Mouse (Mus musculus) right cerebral cortex, postnatal 10 days (tissue): ENCODE data around the gene Auts2.

Experiments used
- DNase-seq, 2 experiments: peaks; one replicate each; pipeline ENCODE4 v3.0.0; 2021; ENCODE audit warnings: low spot score in 2 of 2

Gene Auts2

GRCm38 (mm10) chr5:132011795-132012194 lies 531.3 kb downstream of the Auts2 start:
- no peak for DNase-seq

DNA sequence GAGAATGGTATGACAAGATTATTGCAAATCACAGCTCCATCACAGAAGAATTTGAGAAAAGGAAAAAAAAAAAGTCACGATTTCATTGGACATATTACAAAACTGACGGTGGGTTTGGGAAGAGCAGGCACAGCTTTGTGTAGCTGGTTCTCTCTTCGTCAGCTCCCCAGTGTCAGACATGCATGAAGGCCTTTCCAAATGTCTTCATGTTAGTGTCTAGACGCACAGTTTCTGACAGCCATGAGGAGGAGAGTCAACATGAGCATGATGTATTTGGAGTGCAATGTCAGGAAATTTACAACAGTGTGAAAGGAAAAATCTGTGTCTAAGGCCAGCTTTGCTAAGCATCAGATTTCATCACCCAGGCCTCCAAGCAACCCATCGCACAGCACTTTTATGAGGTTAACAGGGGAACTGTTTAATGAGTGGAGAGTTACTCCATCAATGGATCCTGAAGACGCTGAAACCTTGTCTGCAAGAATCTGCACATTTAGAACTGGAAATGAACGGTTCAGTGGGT lies 534.4 kb downstream of the Auts2 start:
- no peak for DNase-seq

GRCm38 (mm10) chr5:132007907-132008306 lies 535.2 kb downstream of the Auts2 start:
- DNase-seq, result no peak

DNA sequence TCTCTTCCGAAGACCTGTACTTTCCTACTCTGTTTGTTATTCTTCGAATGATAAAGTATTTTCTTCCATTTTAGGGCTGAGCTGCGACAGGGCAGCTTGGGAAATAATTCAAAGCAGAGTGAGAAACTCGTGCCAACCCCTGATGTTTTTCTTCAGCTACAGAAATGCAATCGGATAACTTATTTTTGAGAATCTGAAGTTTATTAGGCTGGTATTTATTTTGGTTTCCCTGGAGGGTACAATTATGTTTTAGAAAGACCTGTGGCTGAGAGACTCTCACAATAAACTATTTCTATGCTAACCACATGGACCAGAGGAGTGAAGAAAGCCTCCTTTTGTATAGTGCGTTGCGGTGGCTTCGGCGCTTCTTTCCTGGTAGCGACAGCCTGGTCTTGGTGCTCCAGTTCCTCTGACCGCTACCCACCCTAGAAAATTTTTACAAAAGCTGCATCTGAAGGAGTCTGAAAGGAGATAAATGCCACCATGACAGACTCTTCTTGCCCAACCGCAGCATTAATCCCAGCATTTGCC lies 550.4 kb downstream of the Auts2 start:
- DNase-seq, result no peak

GRCm38 (mm10) chr5:131992268-131992667 lies 550.9 kb downstream of the Auts2 start:
- no peak for DNase-seq

DNA sequence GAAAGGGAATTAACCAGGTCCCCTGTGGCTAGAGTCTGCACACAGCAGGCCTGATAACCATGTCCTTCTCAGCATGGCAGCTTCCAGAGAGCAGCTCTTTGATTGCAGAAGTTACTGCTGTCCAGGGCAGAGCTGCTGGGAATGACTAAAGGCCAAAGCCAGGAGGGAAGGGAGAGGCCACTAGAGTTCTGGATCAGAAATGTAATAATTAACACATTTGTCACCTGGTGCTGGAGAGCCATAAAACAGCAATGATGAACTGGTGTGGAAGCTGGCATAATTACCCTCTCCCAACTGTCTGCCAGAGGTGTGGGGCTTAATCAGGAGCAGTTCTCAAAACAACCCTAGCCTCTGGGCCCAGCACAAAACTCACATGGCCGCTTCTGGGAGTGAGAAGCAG lies 552.6 kb downstream of the Auts2 start:
- DNase-seq, result no peak

GRCm38 (mm10) chr5:131981451-131981850 lies 561.7 kb downstream of the Auts2 start:
- peak in 1 of 2 experiments; percentile 50 for DNase-seq

DNA sequence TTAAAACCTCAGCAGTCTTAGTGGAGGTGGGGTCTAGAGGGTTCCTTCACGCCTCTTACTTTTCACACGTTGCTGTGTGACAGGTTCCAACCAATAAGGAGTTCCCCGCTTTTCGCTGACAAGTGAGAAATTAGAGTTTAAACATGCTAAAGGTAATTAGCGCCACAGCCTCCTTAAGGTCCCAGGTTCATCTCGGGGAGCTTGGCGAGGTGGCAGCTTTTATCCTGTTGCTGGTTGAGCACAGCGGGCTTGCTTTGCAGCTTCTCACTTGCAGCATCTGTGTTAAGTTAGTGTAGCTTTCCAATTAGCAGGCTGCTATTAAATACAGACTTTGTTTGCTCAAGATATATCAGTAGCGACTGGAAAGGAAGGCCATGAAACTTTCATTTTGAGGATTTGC lies 564.2 kb downstream of the Auts2 start:
- DNase-seq, result no peak

DNA sequence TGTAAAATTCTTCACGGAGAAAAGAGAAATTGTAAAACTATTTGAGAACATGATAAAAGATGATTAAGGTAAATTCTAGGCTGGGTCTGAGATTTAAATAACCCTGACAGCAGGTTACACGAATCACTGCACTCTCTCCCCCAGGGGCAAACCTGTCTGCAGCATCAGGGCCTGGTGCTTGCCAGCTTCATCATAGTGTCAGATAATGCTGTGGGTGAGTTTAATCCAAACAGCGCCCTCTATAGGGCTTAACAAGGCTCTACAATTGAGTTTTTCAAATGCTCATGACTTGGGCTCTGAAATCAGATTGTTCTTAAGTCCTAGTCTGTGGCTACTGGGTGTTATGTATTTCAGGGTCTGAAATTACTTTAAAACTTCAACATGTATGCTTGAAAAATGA lies 565.6 kb downstream of the Auts2 start:
- DNase-seq, result no peak

DNA sequence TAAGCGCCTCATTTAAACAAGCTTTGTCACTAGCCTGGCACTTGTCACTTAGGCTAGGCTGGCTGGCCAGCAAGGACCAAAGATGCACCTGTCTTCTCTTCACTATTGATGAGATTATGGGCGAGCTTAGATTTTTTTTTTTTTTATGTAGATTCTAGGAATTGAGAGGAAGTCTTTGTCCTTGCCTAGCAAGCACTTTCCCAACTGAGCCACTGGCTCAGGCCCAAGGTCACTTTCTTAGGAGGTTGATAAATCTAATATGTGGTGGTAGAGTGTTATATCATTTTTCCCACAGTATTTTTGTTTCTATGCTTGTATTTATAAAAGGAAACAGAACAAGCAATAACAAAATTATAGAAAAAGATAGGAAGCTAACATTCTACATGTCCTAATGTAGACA lies 571.2 kb downstream of the Auts2 start:
- no peak for DNase-seq

GRCm38 (mm10) chr5:131965499-131965898 lies 577.6 kb downstream of the Auts2 start:
- DNase-seq, result no peak

DNA sequence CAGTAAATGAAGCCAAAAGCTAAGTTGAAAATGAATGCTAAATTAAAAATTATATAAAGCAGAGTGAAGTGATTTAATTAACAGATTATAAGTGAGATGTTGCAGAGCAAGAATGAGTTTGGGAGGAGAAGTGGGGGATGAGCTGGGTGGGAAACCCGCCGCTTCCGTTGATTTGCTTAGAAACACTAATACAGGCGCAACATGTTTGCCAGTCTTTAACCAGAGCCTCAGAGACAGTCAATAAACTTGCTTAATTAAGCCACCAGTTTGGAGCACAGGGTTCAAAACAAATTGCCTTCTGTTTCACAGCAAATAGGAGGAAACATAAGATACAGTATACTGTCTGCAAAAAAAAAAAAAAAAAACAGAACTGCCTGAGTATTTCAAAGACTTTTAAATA lies 579.6 kb downstream of the Auts2 start:
- DNase-seq, result no peak

GRCm38 (mm10) chr5:131961859-131962258 lies 581.3 kb downstream of the Auts2 start:
- no peak for DNase-seq

GRCm38 (mm10) chr5:131960432-131960831 lies 582.7 kb downstream of the Auts2 start:
- no peak for DNase-seq

DNA sequence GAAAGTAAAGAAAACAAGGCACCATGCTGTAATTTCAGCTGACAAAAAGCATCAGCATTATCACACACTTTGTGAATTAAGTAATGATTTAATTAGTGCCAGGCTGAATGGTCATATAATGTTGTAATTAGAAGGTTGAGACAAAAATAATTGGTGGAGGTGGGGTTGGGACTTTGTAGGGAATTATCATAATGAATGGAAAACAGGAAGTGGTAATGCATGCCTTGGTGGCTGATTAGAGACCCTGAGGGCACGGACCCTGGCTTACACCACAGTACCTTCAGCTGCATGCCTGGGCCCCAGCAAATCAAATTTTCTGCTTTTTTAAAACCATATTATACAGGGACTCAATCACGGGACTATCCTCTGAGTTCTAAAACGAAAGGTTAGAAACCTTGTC lies 586.1 kb downstream of the Auts2 start:
- DNase-seq, result no peak

- DNase-seq, result no peak
Observed at GRCm38 (mm10) chr5:131956090-131956489, 587.1 kb downstream of the Auts2 start.

DNA sequence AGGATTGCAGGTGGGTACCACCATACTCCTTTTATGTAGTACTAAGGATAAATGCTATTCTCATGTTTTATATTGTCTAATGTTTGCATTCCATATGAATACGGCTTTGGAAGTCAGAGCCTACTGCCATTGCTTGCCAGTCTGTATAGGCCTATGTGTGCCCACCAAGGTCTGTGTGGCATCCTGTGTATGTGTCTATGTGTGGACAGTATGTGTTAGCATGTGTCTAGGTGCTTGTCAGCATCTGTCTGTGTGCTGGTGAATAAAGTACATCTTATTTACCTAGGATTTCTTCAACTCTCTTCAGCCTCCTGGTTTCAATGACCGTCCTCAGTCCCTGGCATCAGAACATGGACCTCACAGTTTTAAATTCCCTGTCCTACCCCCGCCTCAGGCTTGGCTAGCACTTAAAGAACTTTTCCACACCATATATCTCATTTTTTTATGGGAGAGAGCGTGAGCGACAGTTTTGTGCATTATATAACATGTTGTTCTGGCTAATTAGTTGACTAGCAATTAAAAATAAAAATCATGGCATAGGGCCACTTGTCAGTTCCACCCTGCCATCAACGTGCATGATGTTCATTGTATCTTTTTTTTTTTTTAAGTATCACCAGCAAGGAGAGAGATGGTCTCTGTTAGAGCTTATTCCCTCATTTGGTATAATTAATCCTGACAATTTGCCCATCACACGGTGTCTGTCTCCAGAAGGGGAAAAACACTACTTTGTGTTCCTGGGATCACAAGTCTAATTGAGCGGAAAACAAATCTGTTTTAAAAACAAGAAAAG lies 587.7 kb downstream of the Auts2 start:
- no peak for DNase-seq

DNA sequence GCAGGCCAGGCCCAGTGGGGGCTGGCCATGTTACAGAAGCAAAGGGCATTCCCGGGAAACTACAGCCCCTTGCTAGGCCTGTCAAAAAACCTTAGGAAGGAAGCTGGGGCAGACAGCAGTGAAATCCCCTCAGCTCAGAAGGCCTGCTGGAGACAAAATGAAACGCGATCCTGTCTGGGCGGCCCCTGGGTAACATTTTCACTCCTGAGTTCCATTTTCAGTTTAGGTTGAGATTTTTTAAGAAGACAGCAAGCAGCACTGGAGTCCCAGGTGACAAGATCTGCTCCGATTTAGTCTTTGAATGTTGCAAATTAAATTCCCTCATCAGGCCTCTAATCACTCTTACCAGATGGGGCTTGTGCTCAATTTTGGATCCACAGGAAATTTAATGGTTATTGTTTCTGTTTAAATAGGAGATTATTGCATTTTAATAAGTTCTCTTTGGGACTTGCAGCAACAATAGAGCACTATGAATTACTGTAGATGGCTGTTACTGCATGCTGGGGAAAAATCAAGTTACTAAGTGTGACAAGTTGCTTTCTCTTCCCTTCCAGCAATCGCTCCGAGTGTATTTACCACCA lies 594.5 kb downstream of the Auts2 start:
- no peak for DNase-seq

GRCm38 (mm10) chr5:131946801-131947200 lies 596.3 kb downstream of the Auts2 start:
- no peak for DNase-seq

- no peak for DNase-seq
Observed at GRCm38 (mm10) chr5:131944761-131945160, 598.4 kb downstream of the Auts2 start.

DNA sequence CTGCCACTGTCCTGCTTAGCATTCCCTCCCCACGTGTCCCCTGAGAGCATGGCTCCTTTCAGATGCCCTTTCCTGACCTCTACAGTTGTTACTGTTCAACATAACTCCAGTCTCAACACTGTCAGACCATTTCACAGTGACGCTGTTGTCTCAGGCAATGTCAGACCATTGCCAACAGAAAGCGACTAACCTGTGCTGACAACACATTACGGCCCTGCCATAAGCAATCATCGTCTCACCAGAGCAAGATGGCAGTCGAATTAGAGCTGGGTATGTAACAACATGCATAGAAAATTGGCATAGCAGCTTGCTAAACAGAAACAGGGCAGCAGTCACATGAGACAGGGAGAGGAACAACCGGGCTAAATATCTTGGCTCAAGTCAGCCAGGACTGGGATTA lies 614.4 kb downstream of the Auts2 start:
- no peak for DNase-seq

- no peak for DNase-seq
Observed at GRCm38 (mm10) chr5:131922759-131923158, 620.4 kb downstream of the Auts2 start.

DNA sequence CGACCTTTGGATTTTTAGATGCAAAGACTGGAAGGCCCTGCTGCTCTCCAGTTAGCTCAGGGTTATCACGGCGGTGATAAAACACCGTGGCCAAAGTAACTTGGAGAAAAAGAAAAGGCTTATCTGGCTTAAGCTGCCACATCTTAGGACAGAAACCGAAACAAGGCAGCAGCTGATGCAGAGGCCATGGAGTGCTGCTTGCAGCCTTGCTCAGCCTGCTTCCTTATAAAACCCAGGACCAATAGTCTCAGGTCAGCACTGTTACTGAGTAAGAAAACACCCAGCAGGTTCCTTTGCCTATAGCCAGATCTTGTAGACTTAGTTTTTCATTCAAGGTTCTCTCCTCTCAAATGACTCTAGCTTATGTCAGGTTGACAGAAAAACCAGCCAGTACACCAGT lies 621.0 kb downstream of the Auts2 start:
- no peak for DNase-seq
